Mouse (Mus musculus) heart, postnatal 4 days (tissue): ENCODE results near the gene Pde3a. TPM values are rescaled to one million over a fixed set of nuclear protein-coding genes. Genes with fewer than 3 reads are reported as not detected.

Experiments
- DNase-seq: peaks from one replicate; pipeline ENCODE4 v3.0.0; 2021
- total RNA-seq, 2 experiments: library from RNA; stranded (reverse); gene quantifications; 2 replicates each; pipeline ENCODE4 v1.2.3; 2021

Pde3a gene
- total RNA-seq, 2 experiments from 2014 or later: 56.1 to 57.0 TPM

- DNase-seq: no peak
Measured at GRCm38 (mm10) chr6:141522541-141522940, 273.5 kb downstream of the Pde3a start.

GRCm38 (mm10) chr6:141523747-141524640 is 274.9 kb downstream of the Pde3a start, which contains the start of gene Slco1c1:
TSS of gene Slco1c1 (plus strand) at chr6:141524368.
- no peak for DNase-seq

DNA sequence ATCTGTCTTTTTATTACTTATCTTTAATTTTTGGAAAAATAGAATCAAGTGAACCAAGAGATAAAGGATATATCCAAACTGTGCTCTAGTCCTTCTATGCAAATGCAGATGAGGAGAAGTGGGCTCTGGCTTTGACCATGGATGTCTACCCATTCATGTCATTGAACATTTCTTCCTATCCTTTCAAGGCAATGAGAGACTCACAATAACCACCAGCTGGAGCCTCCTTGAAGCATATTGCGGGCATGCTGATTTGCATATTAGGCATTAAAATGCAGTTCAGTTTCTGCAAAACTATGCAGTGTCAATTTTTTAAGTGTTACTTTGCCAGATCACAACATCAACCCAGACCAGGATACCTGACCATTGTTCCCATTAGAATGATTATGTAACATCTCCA is 276.7 kb downstream of the Pde3a start:
- no peak for DNase-seq

GRCm38 (mm10) chr6:141530865-141531264 is 281.8 kb downstream of the Pde3a start:
- DNase-seq: no peak

GRCm38 (mm10) chr6:141537298-141537697 is 288.2 kb downstream of the Pde3a start:
- no peak for DNase-seq

DNA sequence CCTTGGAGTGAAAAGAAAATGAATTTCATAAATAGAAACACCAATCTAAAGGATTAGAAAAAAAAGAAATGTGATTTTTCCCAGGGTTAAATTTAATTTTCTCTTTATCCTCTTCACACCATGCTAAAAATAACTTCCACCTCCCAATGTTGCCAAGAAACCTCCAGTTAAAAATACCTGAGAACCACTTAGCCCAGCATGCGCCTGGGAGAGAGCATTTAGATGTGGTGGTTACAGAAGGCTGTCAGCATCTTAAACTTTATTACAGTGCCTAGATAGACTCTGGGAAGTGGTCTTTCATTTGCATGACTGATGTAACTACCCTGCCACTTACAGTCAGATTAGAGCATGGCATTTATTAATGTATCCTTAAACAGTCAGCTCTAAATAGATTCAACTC is 292.1 kb downstream of the Pde3a start:
- DNase-seq: no peak

- DNase-seq: no peak
Measured at GRCm38 (mm10) chr6:141543344-141543743, 294.3 kb downstream of the Pde3a start.
